Mouse (Mus musculus) forebrain, embryonic 14.5 days (tissue): ENCODE measurements around the gene Chrnb1. TPM values are rescaled to one million over a fixed set of nuclear protein-coding genes. Genes with fewer than 3 reads are reported as not detected.

Experiments
- ATAC-seq: fragments of 200-750 bp; cut with Nextera tagmentation; 2 replicates; pipeline ENCODE4 v1.8.0; 2017; ENCODE audit warnings: mild to moderate bottlenecking, moderate library complexity
- DNase-seq: peaks from one replicate; pipeline ENCODE4 v3.0.0-alpha.2; 2015; ENCODE audit warnings: low spot score
- H3K27ac ChIP-seq: fragments of 300-500 bp; sonication (generic); 2 replicates; pipeline ENCODE4 v1.5.1; 2014; ENCODE audit warnings: low read depth, mild to moderate bottlenecking, control low read depth, low read length, moderate library complexity
- H3K27me3 ChIP-seq: fragments of 300-500 bp; sonication (generic); replicated peaks from 2 replicates; pipeline ENCODE4 v1.6.1; 2014; ENCODE audit warnings: low read length, control low read depth, mixed read lengths; ENCODE audit not compliant: control insufficient read depth, insufficient read depth
- H3K36me3 ChIP-seq: fragments of 300-500 bp; sonication (generic); 2 replicates; pipeline ENCODE4 v1.6.1; 2014; ENCODE audit warnings: low read length, control low read depth; ENCODE audit not compliant: control insufficient read depth, insufficient read depth
- H3K4me1 ChIP-seq: fragments of 300-500 bp; sonication (generic); 2 replicates; pipeline ENCODE4 v1.6.1; 2014; ENCODE audit warnings: antibody characterized with exemption, low read length, control low read depth; ENCODE audit not compliant: control insufficient read depth, insufficient read depth
- H3K4me2 ChIP-seq: fragments of 300-500 bp; sonication (generic); 2 replicates; pipeline ENCODE4 v1.6.1; 2014; ENCODE audit warnings: mild to moderate bottlenecking, control low read depth, low read length
- H3K4me3 ChIP-seq: fragments of 300-500 bp; sonication (generic); 2 replicates; pipeline ENCODE4 v1.5.1; 2014; ENCODE audit warnings: low read depth, low read length, control low read depth
- H3K9ac ChIP-seq: fragments of 300-500 bp; sonication (generic); 2 replicates; pipeline ENCODE4 v1.6.1; 2014; ENCODE audit warnings: mild to moderate bottlenecking, low read length, control low read depth, moderate library complexity
- H3K9me3 ChIP-seq: fragments of 300-500 bp; sonication (generic); replicated peaks from 2 replicates; pipeline ENCODE4 v1.6.1; 2016; ENCODE audit warnings: low read length, control low read depth, mixed read lengths; ENCODE audit not compliant: control insufficient read depth
- WGBS: fragments of 180-500 bp; shearing (Covaris S2); extraction: QIAGEN DNeasy Blood & Tissue Kit; methylation state at CpG from one replicate; pipeline ENCODE4 v1.1.7; 2014; 5-methylcytosine and 5-hydroxymethylcytosine counted together
- polyA plus RNA-seq: library from polyadenylated mRNA; unstranded; fragments of >200 nt; fragmentation: Nextera tagmentation; extraction: Ambion mirVana; gene quantifications from 2 replicates; pipeline ENCODE4 v1.2.1, GENCODE M21; 2014

Gene Chrnb1
- polyA plus RNA-seq, 1 experiment from 2014 or later, result 1.4 TPM

DNA sequence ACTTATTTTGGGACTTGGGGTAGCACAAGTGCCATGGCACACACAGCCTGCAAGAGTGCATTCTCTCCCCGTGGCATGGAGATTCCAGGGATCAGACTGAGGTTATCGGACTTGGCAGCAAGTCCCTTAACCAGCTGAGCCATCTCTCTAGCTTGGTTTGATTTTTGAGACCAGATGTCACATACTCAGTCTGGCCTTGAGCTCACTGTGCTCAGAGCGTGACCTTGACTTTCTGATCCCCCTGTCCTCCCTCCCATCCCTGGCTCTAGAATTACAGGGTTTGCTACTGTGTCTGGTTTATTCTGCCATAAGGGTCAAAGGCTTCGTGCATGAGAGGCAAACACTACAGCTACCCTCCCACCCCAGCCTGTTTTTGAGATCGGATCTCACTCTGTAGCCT is 6.3 kb downstream of the Chrnb1 start:
- no peaks in the 10 kb centered on the region for H3K27me3 ChIP-seq
- no peaks in the 10 kb centered on the region for H3K36me3 ChIP-seq
- H3K9ac ChIP-seq, result no peak overlapping the region
- H3K9me3 ChIP-seq, result no peaks in the 10 kb centered on the region
- H3K27ac ChIP-seq, result no peak overlapping the region
- no peak overlapping the region for H3K4me3 ChIP-seq
- no peak for DNase-seq
- H3K4me2 ChIP-seq, result no peak overlapping the region
- 74% methylated on average over 5 of the region's 5 CpGs for WGBS
- no peaks in the 10 kb centered on the region for H3K4me1 ChIP-seq
- ATAC-seq, result no peak

DNA sequence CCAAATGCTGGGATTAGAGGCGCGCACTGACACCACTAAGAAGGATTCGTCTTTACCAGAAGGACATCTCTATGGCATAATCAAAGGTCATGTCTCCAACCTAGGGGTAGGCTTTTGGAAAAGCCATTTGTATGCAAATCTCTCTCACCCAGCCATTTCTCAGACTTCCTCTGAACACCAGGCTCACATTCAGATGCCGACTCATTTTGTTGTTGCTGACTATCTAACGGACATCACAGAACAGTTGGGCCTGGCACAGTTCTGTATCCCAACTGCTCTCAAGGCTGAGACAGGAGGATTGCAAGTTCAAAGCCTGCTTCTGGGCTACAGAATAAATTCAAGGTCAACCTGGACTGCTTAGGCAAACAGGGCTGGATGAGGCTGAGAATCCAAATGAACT is 8.4 kb downstream of the Chrnb1 start:
- Histone ChIP-seq H3K27ac (no peak overlapping the region), H3K4me2 (no peak overlapping the region), H3K9me3 (no peaks in the 10 kb centered on the region), H3K4me3 (no peak overlapping the region), H3K9ac (no peak overlapping the region), H3K27me3 (no peaks in the 10 kb centered on the region), H3K4me1 (no peaks in the 10 kb centered on the region), H3K36me3 (no peaks in the 10 kb centered on the region)
- ATAC-seq (no peak), DNase-seq (no peak)
- 88% methylated on average over 5 of the region's 5 CpGs for WGBS

DNA sequence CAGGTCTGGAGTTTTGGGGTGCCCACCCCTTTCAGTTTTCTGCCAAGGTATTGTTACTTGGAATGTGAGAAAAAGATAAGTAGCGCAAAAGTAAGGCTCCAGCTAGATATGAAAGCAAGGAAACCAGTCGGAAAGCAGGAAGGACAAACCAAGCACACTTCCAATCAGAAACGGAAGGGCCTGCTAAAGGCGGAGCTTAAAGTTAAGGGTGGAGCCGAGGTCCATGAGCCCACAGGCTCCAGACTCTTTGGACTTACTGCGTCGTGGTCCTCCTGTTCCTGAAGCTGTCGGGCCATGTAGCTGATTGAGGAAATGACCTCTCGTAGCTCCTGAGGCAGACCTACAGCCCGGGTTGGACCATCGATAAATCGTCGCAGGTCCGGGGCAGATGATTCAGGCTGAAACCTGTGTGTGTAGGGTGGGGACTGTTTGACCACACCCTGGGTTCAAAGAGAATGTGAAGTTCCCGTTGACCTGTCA is 10.9 kb downstream of the Chrnb1 start:
- H3K27ac ChIP-seq, result no peak overlapping the region
- no peak overlapping the region for H3K4me2 ChIP-seq
- no peaks in the 10 kb centered on the region for H3K36me3 ChIP-seq
- no peak overlapping the region for H3K4me3 ChIP-seq
- H3K9me3 ChIP-seq, result no peaks in the 10 kb centered on the region
- DNase-seq (no peak), ATAC-seq (no peak)
- no peak overlapping the region for H3K9ac ChIP-seq
- no peaks in the 10 kb centered on the region for H3K27me3 ChIP-seq
- no peaks in the 10 kb centered on the region for H3K4me1 ChIP-seq
- 54% methylated on average over 15 of the region's 15 CpGs for WGBS

DNA sequence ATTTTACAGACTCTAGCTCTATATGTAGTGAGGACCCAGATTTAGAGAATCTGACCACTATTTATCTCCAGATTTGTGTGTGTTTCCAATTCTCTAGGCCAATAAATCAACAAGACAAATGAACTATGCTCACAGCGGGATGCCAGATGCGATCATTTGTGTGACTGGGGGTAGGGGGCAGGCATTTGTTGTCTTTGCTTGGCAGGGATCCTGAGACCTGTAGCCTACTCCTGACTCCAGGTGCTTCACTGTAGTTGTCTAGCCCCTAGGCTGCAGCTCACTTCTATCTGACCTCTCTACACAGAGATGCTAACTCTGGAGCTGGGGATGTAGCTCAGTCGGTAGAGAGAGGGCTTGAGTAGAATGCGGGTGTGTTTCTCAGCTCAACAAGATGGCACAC is 13.9 kb downstream of the Chrnb1 start:
- H3K36me3 ChIP-seq, result no peaks in the 10 kb centered on the region
- H3K4me1 ChIP-seq, result no peaks in the 10 kb centered on the region
- H3K9me3 ChIP-seq, result no peaks in the 10 kb centered on the region
- DNase-seq, result no peak
- H3K4me2 ChIP-seq, result no peak overlapping the region
- no peak overlapping the region for H3K4me3 ChIP-seq
- H3K27me3 ChIP-seq, result no peaks in the 10 kb centered on the region
- no peak overlapping the region for H3K27ac ChIP-seq
- ATAC-seq, result no peak
- 38% methylated on average over 4 of the region's 4 CpGs for WGBS
- no peak overlapping the region for H3K9ac ChIP-seq

DNA sequence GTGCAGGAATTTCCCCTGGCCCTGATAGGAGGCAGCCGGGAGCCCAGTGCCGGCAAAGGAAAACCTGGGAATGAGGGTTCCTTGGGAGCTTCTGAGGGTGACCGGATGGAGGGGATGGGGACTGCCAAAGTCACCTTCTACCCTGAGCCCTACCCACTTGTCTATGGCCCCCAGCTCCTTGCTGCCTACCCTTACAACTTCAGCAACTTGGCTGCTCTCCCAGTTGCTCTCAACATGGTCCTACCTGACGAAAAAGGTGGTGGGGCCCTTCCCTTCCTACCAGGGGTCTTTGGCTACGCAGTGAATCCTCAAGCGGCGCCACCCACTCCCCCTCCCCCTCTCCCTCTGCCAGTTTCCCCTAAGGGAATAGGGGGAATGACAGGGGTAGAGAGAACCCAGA is 16.8 kb downstream of the Chrnb1 start:
- H3K4me3 ChIP-seq, result no peak overlapping the region
- 54% methylated on average over 7 of the region's 7 CpGs for WGBS
- no peak overlapping the region for H3K27ac ChIP-seq
- no peaks in the 10 kb centered on the region for H3K9me3 ChIP-seq
- no peaks in the 10 kb centered on the region for H3K27me3 ChIP-seq
- H3K4me2 ChIP-seq, result no peak overlapping the region
- no peak overlapping the region for H3K9ac ChIP-seq
- no peaks in the 10 kb centered on the region for H3K4me1 ChIP-seq
- DNase-seq (no peak), ATAC-seq (no peak)
- 0 out of 2 replicates have a peak, but pooled peaks cover 3% of the 10 kb centered on the region for H3K36me3 ChIP-seq

DNA sequence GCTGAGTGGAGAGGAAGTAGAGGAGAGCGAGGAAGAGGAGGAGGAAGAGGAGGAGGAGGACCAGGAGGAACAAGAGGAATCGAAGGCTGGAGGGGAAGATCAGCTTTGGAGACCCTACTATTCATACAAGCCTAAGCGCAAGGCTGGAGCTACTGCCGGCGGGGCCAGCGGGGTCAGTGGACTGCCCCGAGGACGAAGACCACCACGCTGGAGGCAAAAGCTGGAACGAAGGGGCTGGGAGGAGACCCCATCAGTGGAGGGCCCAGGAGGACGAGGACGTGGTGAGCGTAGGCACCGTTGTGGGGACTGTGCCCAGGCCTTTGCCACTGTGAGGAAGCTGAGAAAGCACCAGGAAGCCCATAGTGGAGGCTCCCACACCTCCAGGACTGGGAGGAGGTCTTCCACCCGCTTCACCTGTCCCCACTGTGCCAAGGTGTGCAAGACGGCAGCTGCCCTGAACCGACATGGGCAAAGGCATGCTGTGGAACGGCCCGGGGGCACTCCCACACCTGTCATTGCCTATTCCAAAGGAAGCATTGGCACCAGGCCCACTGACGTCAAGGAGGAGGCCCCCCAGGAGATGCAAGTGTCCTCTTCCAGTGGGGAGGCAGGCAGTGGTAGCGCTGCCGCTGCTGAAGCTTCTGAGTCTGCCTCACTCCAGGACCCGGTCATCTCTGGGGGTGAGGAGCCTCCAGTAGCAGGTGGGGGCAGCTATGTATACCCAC is 17.3 kb downstream of the Chrnb1 start:
- H3K4me3 ChIP-seq, result no peak overlapping the region
- no peak overlapping the region for H3K4me2 ChIP-seq
- H3K9me3 ChIP-seq, result no peaks in the 10 kb centered on the region
- 0 out of 2 replicates have a peak, but pooled peaks cover 3% of the 10 kb centered on the region for H3K36me3 ChIP-seq
- H3K4me1 ChIP-seq, result no peaks in the 10 kb centered on the region
- 62% methylated on average over 23 of the region's 23 CpGs for WGBS
- DNase-seq, result no peak
- no peak overlapping the region for H3K27ac ChIP-seq
- no peak overlapping the region for H3K9ac ChIP-seq
- H3K27me3 ChIP-seq, result no peaks in the 10 kb centered on the region
- ATAC-seq, result no peak

DNA sequence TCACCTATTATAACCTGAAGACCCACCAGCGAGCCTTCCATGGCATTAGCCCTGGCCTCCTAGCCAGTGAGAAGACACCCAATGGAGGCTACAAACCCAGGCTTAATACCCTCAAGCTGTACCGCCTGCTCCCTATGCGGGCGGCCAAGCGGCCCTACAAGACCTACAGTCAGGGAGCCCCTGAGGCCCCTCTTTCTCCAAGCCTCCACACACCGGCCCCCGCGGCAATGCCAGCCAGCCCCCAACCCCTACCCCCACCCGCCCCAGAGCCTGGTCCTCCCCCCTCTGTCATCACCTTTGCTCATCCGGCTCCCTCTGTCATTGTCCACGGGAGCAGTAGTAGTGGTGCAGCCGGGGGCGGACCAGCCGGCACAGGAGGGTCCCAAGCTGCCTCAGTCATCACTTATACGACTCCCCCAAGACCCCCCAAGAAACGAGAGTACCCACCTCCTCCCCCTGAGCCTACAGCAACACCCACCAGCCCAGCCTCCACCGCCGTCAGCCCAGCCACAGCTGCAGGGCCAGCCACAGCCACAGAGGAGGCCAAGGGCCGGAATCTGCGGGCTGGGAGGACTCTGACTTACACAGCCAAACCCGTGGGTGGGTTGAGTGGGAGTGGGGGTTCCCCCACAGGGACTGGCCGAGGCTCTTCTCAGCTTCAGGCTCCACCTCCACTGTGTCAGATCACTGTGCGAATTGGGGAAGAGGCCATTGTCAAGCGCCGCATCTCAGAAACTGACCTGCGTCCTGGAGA is 18.1 kb downstream of the Chrnb1 start:
- no peaks in the 10 kb centered on the region for H3K9me3 ChIP-seq
- DNase-seq (no peak), ATAC-seq (no peak)
- H3K4me2 ChIP-seq, result no peak overlapping the region
- 71% methylated on average over 26 of the region's 26 CpGs for WGBS
- H3K9ac ChIP-seq, result no peak overlapping the region
- no peaks in the 10 kb centered on the region for H3K4me1 ChIP-seq
- H3K4me3 ChIP-seq, result no peak overlapping the region
- no peak overlapping the region for H3K27ac ChIP-seq
- 0 out of 2 replicates have a peak, but pooled peaks cover 3% of the 10 kb centered on the region for H3K36me3 ChIP-seq
- H3K27me3 ChIP-seq, result no peaks in the 10 kb centered on the region

DNA sequence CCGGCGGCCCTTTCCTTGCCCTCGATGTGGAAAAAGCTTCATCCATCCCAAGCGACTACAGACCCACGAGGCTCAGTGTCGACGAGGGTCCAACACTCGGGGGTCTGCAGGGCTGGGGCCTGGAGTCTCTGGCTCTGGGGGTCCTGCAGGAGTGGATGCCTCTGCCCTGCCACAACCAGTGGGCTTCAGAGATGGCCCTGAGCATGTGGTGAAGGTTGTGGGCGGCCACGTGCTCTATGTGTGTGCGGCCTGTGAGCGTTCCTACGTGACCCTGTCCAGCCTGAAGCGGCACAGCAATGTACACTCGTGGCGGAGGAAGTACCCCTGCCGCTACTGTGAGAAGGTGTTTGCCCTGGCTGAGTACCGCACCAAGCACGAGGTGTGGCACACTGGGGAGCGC is 19.3 kb downstream of the Chrnb1 start:
- Histone ChIP-seq H3K9me3 (no peaks in the 10 kb centered on the region), H3K36me3 (0 out of 2 replicates have a peak, but pooled peaks cover 3% of the 10 kb centered on the region), H3K9ac (no peak overlapping the region), H3K4me1 (no peaks in the 10 kb centered on the region), H3K27ac (no peak overlapping the region), H3K4me3 (no peak overlapping the region), H3K4me2 (no peak overlapping the region), H3K27me3 (no peaks in the 10 kb centered on the region)
- ATAC-seq (no peak), DNase-seq (no peak)
- WGBS, result 85% methylated on average over 20 of the region's 20 CpGs

DNA sequence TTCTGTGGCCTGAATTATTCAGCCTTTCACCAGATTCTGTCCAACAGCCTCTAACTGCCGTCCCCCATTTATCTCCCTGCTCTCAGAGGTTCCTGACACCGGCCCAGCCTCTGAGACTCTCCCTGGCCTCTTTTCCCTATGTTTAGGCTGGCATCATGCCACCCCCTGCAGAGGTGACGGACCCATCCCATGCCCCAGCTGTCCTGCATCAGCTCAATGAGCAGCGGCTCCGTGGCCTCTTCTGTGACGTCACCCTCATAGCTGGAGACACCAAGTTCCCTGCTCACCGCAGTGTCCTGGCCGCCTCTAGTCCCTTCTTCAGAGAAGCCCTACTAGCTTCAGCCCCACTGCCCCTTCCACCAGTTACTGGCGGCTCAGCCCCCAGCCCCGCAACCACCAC is 20.0 kb downstream of the Chrnb1 start:
- no peak overlapping the region for H3K27ac ChIP-seq
- no peaks in the 10 kb centered on the region for H3K4me1 ChIP-seq
- DNase-seq (no peak), ATAC-seq (no peak)
- H3K4me2 ChIP-seq, result no peak overlapping the region
- H3K9ac ChIP-seq, result no peak overlapping the region
- no peaks in the 10 kb centered on the region for H3K9me3 ChIP-seq
- no peak overlapping the region for H3K4me3 ChIP-seq
- no peaks in the 10 kb centered on the region for H3K27me3 ChIP-seq
- WGBS, result 76% methylated on average over 10 of the region's 10 CpGs
- 0 out of 2 replicates have a peak, but pooled peaks cover 3% of the 10 kb centered on the region for H3K36me3 ChIP-seq
